Mouse (Mus musculus): ENCODE data around the gene Lamp5. TPM values are rescaled to one million over a fixed set of nuclear protein-coding genes. Genes with fewer than 3 reads are reported as not detected.

The Lamp5 gene
- polyA plus RNA-seq (2015; fragmentation: Nextera tagmentation; extraction: Ambion mirVana), result not detected in 2 replicates

GRCm38 (mm10) chr2:136051688-136052289, at the start of gene Lamp5:
Gene Lamp5 (plus strand): TSS chr2:136052239.

